Mouse (Mus musculus): ENCODE measurements around the gene Wdr34.

- TF ChIP-seq CTCF (IDR thresholded peaks at IDR 0.05; ENCODE audit: borderline replicate concordance, extremely low read depth, insufficient read depth, insufficient read length) (no peak), POLR2A (IDR thresholded peaks at IDR 0.05; ENCODE audit: borderline replicate concordance, extremely low read depth, insufficient read depth, insufficient read length, poor library complexity, severe bottlenecking) (peak; percentile 35; the same call in 1 of the 2 replicates)
Measured at GRCm38 (mm10) chr2:30093471-30094207, 45.0 kb upstream of the Wdr34 start, which contains the start of gene Zdhhc12.
